Mouse (Mus musculus) hindbrain, embryonic 12.5 days (tissue): ENCODE measurements at regions not wholly inside any gene's neighbourhood (a gene's known extent, or its start where the extent isn't known, plus 50 kb on each side); places are given as distances from the start of the nearest gene placed in this dataset.

Source experiments
- ATAC-seq: fragments of 200-750 bp; cut with Nextera tagmentation; 2 replicates; pipeline ENCODE4 v1.8.0; 2017; ENCODE audit warnings: moderate TSS enrichment; ENCODE audit not compliant: low FRiP score
- H3K27ac ChIP-seq: fragments of 300-500 bp; sonication (generic); 2 replicates; pipeline ENCODE4 v1.5.1; 2016; ENCODE audit warnings: mild to moderate bottlenecking
- H3K27me3 ChIP-seq: fragments of 300-500 bp; sonication (generic); 2 replicates; pipeline ENCODE4 v1.6.1; 2016; ENCODE audit warnings: mild to moderate bottlenecking
- H3K36me3 ChIP-seq: fragments of 300-500 bp; sonication (generic); 2 replicates; pipeline ENCODE4 v1.6.1; 2016; ENCODE audit warnings: mild to moderate bottlenecking
- H3K4me1 ChIP-seq: fragments of 300-500 bp; sonication (generic); 2 replicates; pipeline ENCODE4 v1.6.1; 2016
- H3K4me2 ChIP-seq: fragments of 300-500 bp; sonication (generic); replicated peaks from 2 replicates; pipeline ENCODE4 v1.6.1; 2016; ENCODE audit warnings: mild to moderate bottlenecking
- H3K4me3 ChIP-seq: fragments of 300-500 bp; sonication (generic); 2 replicates; pipeline ENCODE4 v1.5.1; 2016; ENCODE audit warnings: mild to moderate bottlenecking
- H3K9ac ChIP-seq: fragments of 300-500 bp; sonication (generic); 2 replicates; pipeline ENCODE4 v1.6.1; 2016; ENCODE audit warnings: mild to moderate bottlenecking, moderate library complexity
- H3K9me3 ChIP-seq: fragments of 300-500 bp; sonication (generic); replicated peaks from 2 replicates; pipeline ENCODE4 v1.6.1; 2016; ENCODE audit warnings: mild to moderate bottlenecking
- WGBS: fragments of 180-500 bp; shearing (Covaris S2); methylation state at CpG from one replicate; pipeline ENCODE4 v1.1.7; 2016; 5-methylcytosine and 5-hydroxymethylcytosine counted together

GRCm38 (mm10) chr10:118573247-118573646 lies 132.4 kb downstream of the Ifng start:
- Histone ChIP-seq H3K4me2 (no peak overlapping the region), H3K9me3 (no peaks in the 10 kb centered on the region), H3K4me1 (no peaks in the 10 kb centered on the region), H3K27me3 (no peaks in the 10 kb centered on the region), H3K27ac (no peak overlapping the region), H3K9ac (no peak overlapping the region), H3K36me3 (no peaks in the 10 kb centered on the region), H3K4me3 (no peak overlapping the region)
- WGBS, result 75% methylated on average over 3 of the region's 3 CpGs
- ATAC-seq, result no peak

GRCm38 (mm10) chr10:118575570-118575969 lies 134.7 kb downstream of the Ifng start:
- Histone ChIP-seq H3K27me3 (no peaks in the 10 kb centered on the region), H3K4me2 (no peak overlapping the region), H3K4me3 (no peak overlapping the region), H3K36me3 (no peaks in the 10 kb centered on the region), H3K4me1 (no peaks in the 10 kb centered on the region), H3K9ac (no peak overlapping the region), H3K27ac (no peak overlapping the region), H3K9me3 (0 out of 2 replicates have a peak, but pooled peaks cover 3% of the 10 kb centered on the region)
- WGBS, result 80% methylated on average over 7 of the region's 7 CpGs
- ATAC-seq, result no peak

- ATAC-seq, result no peak
- Histone ChIP-seq H3K27me3 (no peaks in the 10 kb centered on the region), H3K9me3 (0 out of 2 replicates have a peak, but pooled peaks cover 3% of the 10 kb centered on the region), H3K9ac (no peak overlapping the region), H3K4me3 (no peak overlapping the region), H3K36me3 (no peaks in the 10 kb centered on the region), H3K27ac (no peak overlapping the region), H3K4me1 (no peaks in the 10 kb centered on the region), H3K4me2 (no peak overlapping the region)
- 69% methylated on average over 2 of the region's 2 CpGs for WGBS
Measured at GRCm38 (mm10) chr10:118581376-118581775, 140.5 kb downstream of the Ifng start.

GRCm38 (mm10) chr10:118585821-118586220 lies 145.0 kb downstream of the Ifng start:
- Histone ChIP-seq H3K4me1 (no peaks in the 10 kb centered on the region), H3K9ac (no peak overlapping the region), H3K4me3 (no peak overlapping the region), H3K9me3 (no peaks in the 10 kb centered on the region), H3K4me2 (no peak overlapping the region), H3K36me3 (no peaks in the 10 kb centered on the region), H3K27ac (no peak overlapping the region), H3K27me3 (no peaks in the 10 kb centered on the region)
- WGBS, result 76% methylated on average over 4 of the region's 4 CpGs
- ATAC-seq, result no peak

GRCm38 (mm10) chr10:118588198-118588597 lies 147.4 kb downstream of the Ifng start:
- ATAC-seq, result no peak
- Histone ChIP-seq H3K4me1 (no peaks in the 10 kb centered on the region), H3K9me3 (no peaks in the 10 kb centered on the region), H3K27ac (no peak overlapping the region), H3K36me3 (no peaks in the 10 kb centered on the region), H3K4me2 (no peak overlapping the region), H3K4me3 (no peak overlapping the region), H3K9ac (no peak overlapping the region), H3K27me3 (no peaks in the 10 kb centered on the region)
- WGBS, result 78% methylated on average over 8 of the region's 8 CpGs

- WGBS, result 42% methylated on average over 16 of the region's 16 CpGs
- Histone ChIP-seq H3K4me3 (no peak overlapping the region), H3K9me3 (no peaks in the 10 kb centered on the region), H3K4me2 (no peak overlapping the region), H3K36me3 (no peaks in the 10 kb centered on the region), H3K4me1 (no peaks in the 10 kb centered on the region), H3K27ac (no peak overlapping the region), H3K9ac (no peak overlapping the region), H3K27me3 (no peaks in the 10 kb centered on the region)
- no peak for ATAC-seq
Measured at GRCm38 (mm10) chr10:118592648-118593368, 152.0 kb downstream of the Ifng start.

- H3K4me3 ChIP-seq, result no peak overlapping the region
- H3K27ac ChIP-seq, result no peak overlapping the region
- no peak overlapping the region for H3K4me2 ChIP-seq
- ATAC-seq, result no peak
- H3K27me3 ChIP-seq, result no peaks in the 10 kb centered on the region
- H3K9me3 ChIP-seq, result no peaks in the 10 kb centered on the region
- H3K4me1 ChIP-seq, result no peaks in the 10 kb centered on the region
- 60% methylated on average over 8 of the region's 8 CpGs for WGBS
- H3K9ac ChIP-seq, result no peak overlapping the region
- no peaks in the 10 kb centered on the region for H3K36me3 ChIP-seq
Measured at GRCm38 (mm10) chr10:118596206-118596605, 155.4 kb downstream of the Ifng start.

GRCm38 (mm10) chr10:118598497-118598896 lies 157.7 kb downstream of the Ifng start:
- WGBS, result 70% methylated on average over 4 of the region's 4 CpGs
- Histone ChIP-seq H3K9ac (no peak overlapping the region), H3K9me3 (no peaks in the 10 kb centered on the region), H3K4me2 (no peak overlapping the region), H3K4me1 (no peaks in the 10 kb centered on the region), H3K4me3 (no peak overlapping the region), H3K27ac (no peak overlapping the region), H3K36me3 (no peaks in the 10 kb centered on the region), H3K27me3 (no peaks in the 10 kb centered on the region)
- no peak for ATAC-seq

- Histone ChIP-seq H3K9me3 (no peaks in the 10 kb centered on the region), H3K4me3 (no peak overlapping the region), H3K4me1 (no peaks in the 10 kb centered on the region), H3K27ac (no peak overlapping the region), H3K9ac (no peak overlapping the region), H3K4me2 (no peak overlapping the region), H3K36me3 (no peaks in the 10 kb centered on the region), H3K27me3 (no peaks in the 10 kb centered on the region)
- 90% methylated on average over 5 of the region's 5 CpGs for WGBS
- no peak for ATAC-seq
Measured at GRCm38 (mm10) chr10:118599197-118599596, 158.4 kb downstream of the Ifng start.

GRCm38 (mm10) chr10:118599610-118600009 lies 158.8 kb downstream of the Ifng start:
- ATAC-seq, result no peak
- H3K4me3 ChIP-seq, result no peak overlapping the region
- no peaks in the 10 kb centered on the region for H3K27me3 ChIP-seq
- no peak overlapping the region for H3K27ac ChIP-seq
- WGBS, result 89% methylated on average over 4 of the region's 4 CpGs
- no peaks in the 10 kb centered on the region for H3K4me1 ChIP-seq
- no peaks in the 10 kb centered on the region for H3K9me3 ChIP-seq
- H3K9ac ChIP-seq, result no peak overlapping the region
- H3K36me3 ChIP-seq, result no peaks in the 10 kb centered on the region
- no peak overlapping the region for H3K4me2 ChIP-seq

- 59% methylated on average over 4 of the region's 4 CpGs for WGBS
- Histone ChIP-seq H3K27me3 (no peaks in the 10 kb centered on the region), H3K4me3 (no peak overlapping the region), H3K4me2 (no peak overlapping the region), H3K9ac (no peak overlapping the region), H3K4me1 (no peaks in the 10 kb centered on the region), H3K27ac (no peak overlapping the region), H3K9me3 (no peaks in the 10 kb centered on the region), H3K36me3 (no peaks in the 10 kb centered on the region)
- ATAC-seq, result no peak
Measured at GRCm38 (mm10) chr10:118602922-118603321, 162.1 kb downstream of the Ifng start.

- ATAC-seq, result no peak
- Histone ChIP-seq H3K27me3 (no peaks in the 10 kb centered on the region), H3K4me3 (no peak overlapping the region), H3K27ac (no peak overlapping the region), H3K9ac (no peak overlapping the region), H3K4me2 (no peak overlapping the region), H3K36me3 (no peaks in the 10 kb centered on the region), H3K4me1 (no peaks in the 10 kb centered on the region), H3K9me3 (no peaks in the 10 kb centered on the region)
- WGBS, result 89% methylated on average over 13 of the region's 13 CpGs
Measured at GRCm38 (mm10) chr10:118603857-118604414, 163.1 kb downstream of the Ifng start.

- Histone ChIP-seq H3K9me3 (no peaks in the 10 kb centered on the region), H3K4me1 (no peaks in the 10 kb centered on the region), H3K27me3 (no peaks in the 10 kb centered on the region), H3K36me3 (no peaks in the 10 kb centered on the region), H3K27ac (no peak overlapping the region), H3K4me2 (no peak overlapping the region), H3K4me3 (no peak overlapping the region), H3K9ac (no peak overlapping the region)
- ATAC-seq, result no peak
- WGBS, result 90% methylated on average over 10 of the region's 10 CpGs
Measured at GRCm38 (mm10) chr10:118605156-118605821, 164.4 kb downstream of the Ifng start.
